Mouse (Mus musculus): ENCODE data around the gene Ncan. TPM values are rescaled to one million over a fixed set of nuclear protein-coding genes. Genes with fewer than 3 reads are reported as not detected.

The Ncan gene
- polyA plus RNA-seq, 1 experiment from 2014 or later: 0.29 TPM

DNA sequence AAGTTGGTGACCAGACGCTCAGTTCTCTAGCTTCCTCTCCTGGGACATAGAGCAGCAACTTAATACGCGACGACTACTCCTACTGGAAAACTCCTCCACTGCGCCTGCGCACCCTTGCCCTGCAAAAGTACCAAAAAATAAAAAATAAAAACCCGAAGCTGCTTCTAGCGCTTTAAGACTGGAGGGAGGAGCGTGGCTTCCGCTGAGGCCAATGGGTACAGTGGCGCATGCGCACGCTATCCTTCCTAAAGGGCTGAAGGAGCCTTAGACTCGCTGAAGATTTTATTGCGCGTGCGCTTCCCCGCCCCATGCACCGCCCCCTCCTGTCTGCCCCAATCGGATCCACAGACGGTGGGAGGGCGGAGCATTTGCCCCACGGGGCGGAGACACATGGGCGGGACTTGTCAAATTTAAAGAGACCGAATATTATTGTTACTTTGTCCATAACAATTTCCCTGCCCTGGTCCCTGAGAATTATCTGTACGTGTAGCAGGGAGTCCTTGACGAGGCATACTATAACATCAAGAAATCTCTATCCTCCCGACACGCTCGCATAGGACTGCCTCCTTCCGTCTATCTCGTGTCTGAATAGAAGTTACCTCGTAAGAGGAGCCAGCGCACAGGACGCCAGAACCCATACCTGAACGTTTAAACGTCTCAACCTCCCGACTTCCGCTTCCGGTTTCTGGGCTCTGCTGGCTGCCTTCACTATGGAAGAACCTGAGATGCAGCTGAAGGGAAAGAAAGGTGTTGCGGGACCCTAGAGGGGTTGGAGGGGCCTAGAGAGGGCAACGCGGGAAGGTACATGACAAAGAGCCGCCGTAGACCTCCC, 18.6 kb upstream of the Ncan start, which contains the start of the genes Rfxank, Borcs8 and Mef2b:
Gene Rfxank, minus strand, starts transcription at position 129 of the 832 bp plus-strand sequence.
Gene Borcs8, plus strand, starts transcription at position 474 of the 832 bp plus-strand sequence.
Gene Mef2b, plus strand, starts transcription at position 686 of the 832 bp plus-strand sequence.
- under 1% methylated on average over 46 of the region's 46 CpGs for WGBS
- peak within 1 kb of the TSS; percentile 91 for H3K4me3 ChIP-seq
- H3K36me3 ChIP-seq: peaks cover 50% of the 10 kb centered on the region
- H3K27ac ChIP-seq: peak within 1 kb of the TSS; percentile 88
- DNase-seq (ENCODE audit: low spot score): peak; percentile 99
- no peaks in the 10 kb centered on the region for H3K9me3 ChIP-seq
- H3K4me1 ChIP-seq: peaks cover 23% of the 10 kb centered on the region
- no peaks in the 10 kb centered on the region for H3K27me3 ChIP-seq (ENCODE audit: insufficient read depth, poor library complexity, severe bottlenecking)

DNA sequence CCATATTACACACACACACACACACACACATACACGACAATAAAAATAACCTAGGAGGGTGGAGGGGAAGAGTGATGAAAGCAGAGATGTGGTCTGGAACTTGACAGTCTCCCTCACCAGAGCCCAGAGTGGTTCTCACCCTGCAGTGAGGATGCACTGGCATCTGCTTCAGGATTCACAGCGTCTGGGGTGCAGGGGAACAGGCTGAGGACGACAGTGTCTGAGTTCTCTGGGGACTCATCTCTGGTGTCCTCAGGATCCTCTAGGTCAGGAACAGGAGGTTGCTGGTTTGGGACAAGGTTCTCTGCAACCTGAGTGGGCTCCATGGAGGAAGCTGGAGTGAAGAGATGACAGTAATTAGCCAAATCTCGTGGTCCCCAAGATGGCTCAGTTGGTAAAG, 17.2 kb upstream of the Ncan start:
- H3K27ac ChIP-seq: peak overlapping the region; percentile 88; the same call in 1 of the 2 replicates
- WGBS: 75% methylated on average over 4 of the region's 4 CpGs
- H3K9me3 ChIP-seq: no peaks in the 10 kb centered on the region
- no peaks in the 10 kb centered on the region for H3K27me3 ChIP-seq (ENCODE audit: insufficient read depth, poor library complexity, severe bottlenecking)
- H3K4me1 ChIP-seq: peaks cover 33% of the 10 kb centered on the region
- H3K36me3 ChIP-seq: peaks cover 51% of the 10 kb centered on the region
- peak overlapping the region; percentile 91 for H3K4me3 ChIP-seq
- DNase-seq (ENCODE audit: low spot score): no peak

- Histone ChIP-seq H3K36me3 (peaks cover 50% of the 10 kb centered on the region), H3K27me3 (ENCODE audit: insufficient read depth, poor library complexity, severe bottlenecking) (no peaks in the 10 kb centered on the region), H3K9me3 (no peaks in the 10 kb centered on the region), H3K4me3 (no peak overlapping the region), H3K27ac (no peak overlapping the region), H3K4me1 (peaks cover 42% of the 10 kb centered on the region)
- DNase-seq (ENCODE audit: low spot score): no peak
- WGBS: 83% methylated on average over 4 of the region's 4 CpGs
Measured at GRCm38 (mm10) chr8:70136591-70136990, 15.9 kb upstream of the Ncan start.

DNA sequence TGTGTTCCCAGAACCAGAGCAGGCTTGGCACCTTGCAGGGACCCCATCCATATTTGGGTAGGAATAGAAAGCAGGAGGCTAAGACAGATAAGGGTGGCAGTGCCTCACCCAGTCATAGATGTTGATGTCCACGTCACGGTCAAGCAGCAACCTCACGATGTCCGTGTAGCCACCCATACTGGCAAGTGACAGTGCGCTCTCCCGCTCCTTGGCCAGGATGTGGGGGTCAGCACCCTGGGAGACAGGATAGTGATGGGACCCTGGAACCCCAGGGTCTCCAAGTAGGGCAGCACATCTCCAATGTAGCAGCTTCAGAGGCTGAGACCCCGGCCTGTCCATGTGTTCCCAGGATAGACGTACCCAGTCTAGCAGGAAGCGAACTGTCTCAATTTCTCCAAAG, 14.3 kb upstream of the Ncan start:
- peaks cover 50% of the 10 kb centered on the region for H3K36me3 ChIP-seq
- no peaks in the 10 kb centered on the region for H3K27me3 ChIP-seq (ENCODE audit: insufficient read depth, poor library complexity, severe bottlenecking)
- H3K4me1 ChIP-seq: peaks cover 40% of the 10 kb centered on the region
- no peak overlapping the region for H3K4me3 ChIP-seq
- no peak for DNase-seq (ENCODE audit: low spot score)
- no peaks in the 10 kb centered on the region for H3K9me3 ChIP-seq
- peak overlapping the region; percentile 29; the same call in 1 of the 2 replicates for H3K27ac ChIP-seq
- 81% methylated on average over 9 of the region's 9 CpGs for WGBS

DNA sequence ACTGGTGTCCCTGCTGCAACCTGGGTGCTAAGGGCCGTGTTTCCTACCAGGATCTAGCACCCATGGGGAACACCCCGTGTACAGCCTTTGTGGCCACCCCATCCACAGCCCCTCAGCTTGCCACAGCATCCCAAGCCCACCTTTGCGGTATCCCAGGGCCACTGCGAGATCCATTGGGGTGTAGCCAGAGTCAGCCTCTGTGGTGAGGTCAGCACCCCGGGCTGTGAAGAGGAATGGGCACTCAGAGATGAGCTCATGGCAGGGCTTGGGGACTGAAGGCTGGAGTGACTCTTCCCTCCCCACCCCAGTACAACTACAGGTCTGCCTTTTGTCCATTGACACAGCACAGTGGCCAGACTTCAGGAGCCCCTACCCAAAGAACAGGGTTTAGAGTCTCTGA, 13.4 kb upstream of the Ncan start:
- Histone ChIP-seq H3K36me3 (peaks cover 50% of the 10 kb centered on the region), H3K4me3 (no peak overlapping the region), H3K27me3 (ENCODE audit: insufficient read depth, poor library complexity, severe bottlenecking) (no peaks in the 10 kb centered on the region), H3K9me3 (no peaks in the 10 kb centered on the region), H3K4me1 (peaks cover 44% of the 10 kb centered on the region), H3K27ac (no peak overlapping the region)
- DNase-seq (ENCODE audit: low spot score): no peak
- WGBS: 92% methylated on average over 5 of the region's 5 CpGs

DNA sequence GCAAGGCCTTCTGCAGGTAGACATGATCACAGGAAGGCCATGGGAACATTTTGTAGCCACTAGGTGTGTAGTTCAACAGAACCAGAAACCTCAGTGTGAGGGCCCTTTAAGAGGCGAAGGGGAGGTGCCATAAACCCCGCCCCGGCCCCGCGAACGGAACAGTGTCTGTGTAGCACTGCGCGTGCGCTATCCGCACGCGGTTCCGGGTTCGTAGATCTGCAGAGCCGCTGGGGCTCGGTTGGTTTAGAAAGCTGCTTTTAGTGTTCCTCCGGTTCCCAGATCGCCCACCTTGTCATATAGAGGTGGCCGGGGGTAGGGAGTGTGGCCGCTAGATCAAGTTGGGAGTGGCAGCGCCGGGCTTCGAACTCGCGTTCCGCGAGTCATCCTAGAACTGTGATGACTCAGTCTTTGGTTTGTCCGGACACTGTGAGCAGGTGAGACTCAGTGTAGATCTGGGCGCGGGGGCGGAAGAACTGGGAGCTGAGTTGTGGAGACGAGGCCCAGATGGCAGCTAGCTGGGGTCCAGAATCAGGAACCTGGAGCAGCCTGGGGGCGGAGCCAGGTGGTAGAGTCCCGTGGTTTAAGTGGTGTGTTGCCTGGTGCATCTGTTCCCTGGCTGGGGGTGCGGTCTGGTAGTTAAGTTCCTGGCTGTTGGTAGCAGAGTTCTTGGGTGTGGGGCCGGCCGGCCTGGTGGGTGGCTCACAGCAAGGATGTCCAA, 10.7 kb upstream of the Ncan start, which contains the start of gene Nr2c2ap:
Gene Nr2c2ap, plus strand, starts transcription at position 168 of the 718 bp plus-strand sequence.
- peaks cover 42% of the 10 kb centered on the region for H3K36me3 ChIP-seq
- WGBS: 2% methylated on average over 37 of the region's 37 CpGs
- H3K4me1 ChIP-seq: peaks cover 40% of the 10 kb centered on the region
- H3K4me3 ChIP-seq: peak within 1 kb of the TSS; percentile 76
- no peaks in the 10 kb centered on the region for H3K9me3 ChIP-seq
- peak within 1 kb of the TSS; percentile 85 for H3K27ac ChIP-seq
- DNase-seq (ENCODE audit: low spot score): peak; percentile 94
- no peaks in the 10 kb centered on the region for H3K27me3 ChIP-seq (ENCODE audit: insufficient read depth, poor library complexity, severe bottlenecking)

- H3K9me3 ChIP-seq: no peaks in the 10 kb centered on the region
- peaks cover 29% of the 10 kb centered on the region for H3K36me3 ChIP-seq
- H3K27ac ChIP-seq: no peak overlapping the region
- peaks cover 36% of the 10 kb centered on the region for H3K4me1 ChIP-seq
- no peak for DNase-seq (ENCODE audit: low spot score)
- WGBS: 81% methylated on average over 3 of the region's 3 CpGs
- H3K27me3 ChIP-seq (ENCODE audit: insufficient read depth, poor library complexity, severe bottlenecking): peaks cover under 1% of the 10 kb centered on the region; the same call in 1 of the 2 replicates
- H3K4me3 ChIP-seq: no peak overlapping the region
Measured at GRCm38 (mm10) chr8:70130066-70130465, 9.4 kb upstream of the Ncan start.

- Histone ChIP-seq H3K4me1 (peaks cover 36% of the 10 kb centered on the region), H3K36me3 (peaks cover 23% of the 10 kb centered on the region), H3K27ac (no peak overlapping the region), H3K9me3 (no peaks in the 10 kb centered on the region), H3K27me3 (ENCODE audit: insufficient read depth, poor library complexity, severe bottlenecking) (peaks cover 7% of the 10 kb centered on the region; the same call in 1 of the 2 replicates), H3K4me3 (no peak overlapping the region)
- DNase-seq (ENCODE audit: low spot score): no peak
- WGBS: 63% methylated on average over 9 of the region's 9 CpGs
Measured at GRCm38 (mm10) chr8:70129309-70129952, 8.8 kb upstream of the Ncan start.

DNA sequence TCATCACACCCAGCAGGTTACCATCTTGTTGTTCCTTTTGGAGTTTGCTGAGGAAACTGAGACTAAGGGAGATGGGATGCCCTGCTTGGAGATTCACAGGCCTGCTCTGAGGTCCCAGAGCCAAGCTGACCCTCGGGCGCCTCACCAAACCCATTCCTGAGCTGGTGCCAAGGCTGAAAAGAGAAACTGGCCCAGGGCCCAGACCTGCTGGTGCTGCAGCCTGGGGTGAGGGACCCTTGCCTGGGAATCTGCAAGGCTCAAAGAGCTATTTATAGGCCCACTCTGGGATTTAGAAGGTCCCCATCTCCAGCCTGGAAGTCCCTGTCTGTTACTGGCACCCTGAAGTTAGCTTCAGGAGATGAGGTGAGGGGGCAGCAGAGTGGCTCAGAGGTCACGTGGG, 7.8 kb upstream of the Ncan start:
- Histone ChIP-seq H3K36me3 (peaks cover 13% of the 10 kb centered on the region), H3K9me3 (no peaks in the 10 kb centered on the region), H3K4me1 (peaks cover 29% of the 10 kb centered on the region), H3K4me3 (no peak overlapping the region), H3K27ac (peak overlapping the region; percentile 13; the same call in 1 of the 2 replicates), H3K27me3 (ENCODE audit: insufficient read depth, poor library complexity, severe bottlenecking) (peaks cover 16% of the 10 kb centered on the region; the same call in 1 of the 2 replicates)
- 73% methylated on average over 3 of the region's 3 CpGs for WGBS
- DNase-seq (ENCODE audit: low spot score): no peak

- Histone ChIP-seq H3K9me3 (no peaks in the 10 kb centered on the region), H3K4me3 (no peak overlapping the region), H3K27me3 (ENCODE audit: insufficient read depth, poor library complexity, severe bottlenecking) (peaks cover 44% of the 10 kb centered on the region), H3K36me3 (no peaks in the 10 kb centered on the region), H3K27ac (no peak overlapping the region), H3K4me1 (peaks cover 17% of the 10 kb centered on the region)
- WGBS: 62% methylated on average over 8 of the region's 8 CpGs
- no peak for DNase-seq (ENCODE audit: low spot score)
Measured at GRCm38 (mm10) chr8:70124992-70125391, 4.3 kb upstream of the Ncan start.

- H3K27me3 ChIP-seq (ENCODE audit: insufficient read depth, poor library complexity, severe bottlenecking): peaks cover 65% of the 10 kb centered on the region
- no peaks in the 10 kb centered on the region for H3K9me3 ChIP-seq
- H3K36me3 ChIP-seq: no peaks in the 10 kb centered on the region
- H3K4me1 ChIP-seq: peaks cover 9% of the 10 kb centered on the region
- 56% methylated on average over 2 of the region's 2 CpGs for WGBS
- no peak overlapping the region for H3K27ac ChIP-seq
- H3K4me3 ChIP-seq: no peak overlapping the region
- no peak for DNase-seq (ENCODE audit: low spot score)
Measured at GRCm38 (mm10) chr8:70122863-70123262, 2.2 kb upstream of the Ncan start.

Measured in heart, embryonic 10.5 days (tissue).